Mouse (Mus musculus) brain, embryonic 14.5 days (tissue): ENCODE data around the gene Emid1. TPM values are rescaled to one million over a fixed set of nuclear protein-coding genes. Genes with fewer than 3 reads are reported as not detected.

Source experiments
- DNase-seq: peaks from one replicate; pipeline ENCODE4 v3.0.0-alpha.2; 2011; ENCODE audit warnings: low read depth
- CTCF ChIP-seq: fragments of 200-500 bp; IDR thresholded peaks from 2 replicates; pipeline ENCODE4 v1.5.1; 2012; ENCODE audit warnings: inconsistent platforms, mild to moderate bottlenecking, moderate library complexity, borderline replicate concordance; ENCODE audit not compliant: insufficient read depth, insufficient read length; ENCODE audit errors: extremely low read depth
- POLR2A ChIP-seq: fragments of 200-500 bp; IDR thresholded peaks from 2 replicates; pipeline ENCODE4 v1.6.1; 2012; ENCODE audit warnings: mild to moderate bottlenecking, inconsistent platforms, borderline replicate concordance; ENCODE audit not compliant: poor library complexity, insufficient read depth, insufficient read length, severe bottlenecking; ENCODE audit errors: extremely low read depth
- polyA plus RNA-seq: library from polyadenylated mRNA; depleted of rRNA; stranded (reverse); fragments of >200 nt; gene quantifications from 2 replicates; pipeline ENCODE4 v1.2.3, GENCODE M21; 2012; rRNA removed

Gene Emid1
- polyA plus RNA-seq, 1 experiment = 10.3 TPM

GRCm38 (mm10) chr11:5058783-5059182 lies 93.3 kb downstream of the Emid1 start:
- TF ChIP-seq CTCF = no peak
- TF ChIP-seq POLR2A = no peak
- DNase-seq = no peak

- TF ChIP-seq CTCF = no peak
- TF ChIP-seq POLR2A = no peak
- DNase-seq = peak; percentile 18
Observed at GRCm38 (mm10) chr11:5057856-5058641, 94.0 kb downstream of the Emid1 start, which contains the start of gene Rasl10a. Gene Rasl10a (plus strand): TSS chr11:5058128.

- DNase-seq = no peak
- TF ChIP-seq POLR2A = no peak
- no peak for TF ChIP-seq CTCF
Observed at GRCm38 (mm10) chr11:5057541-5057855, 94.6 kb downstream of the Emid1 start.

GRCm38 (mm10) chr11:5057064-5057463 lies 95.0 kb downstream of the Emid1 start:
- TF ChIP-seq POLR2A = no peak
- TF ChIP-seq CTCF = no peak
- DNase-seq = no peak

Other genes with a start within 250 kb of the Emid1 start
- 1.5 and 4.9 TPM in 2 replicates for gene Nefh, start 204.2 kb downstream of the Emid1 start, polyA plus RNA-seq
- 110 and 115 TPM in 2 replicates for gene Ap1b1, start 165.4 kb downstream of the Emid1 start, polyA plus RNA-seq
- gene Rasl10a, start 94.1 kb downstream of the Emid1 start, polyA plus RNA-seq = 0.41 and 0.48 TPM in 2 replicates
- gene Gas2l1, start 86.9 kb downstream of the Emid1 start, polyA plus RNA-seq = 32.6 and 38.1 TPM in 2 replicates
- 41.9 and 51.4 TPM in 2 replicates for gene Rhbdd3, start 53.3 kb downstream of the Emid1 start, polyA plus RNA-seq
- 402 and 518 TPM in 2 replicates for gene Ewsr1, start 53.0 kb downstream of the Emid1 start, polyA plus RNA-seq
- gene Kremen1, start 109.3 kb upstream of the Emid1 start, polyA plus RNA-seq = 9.2 and 11.4 TPM in 2 replicates